In the genomic region with DNA sequence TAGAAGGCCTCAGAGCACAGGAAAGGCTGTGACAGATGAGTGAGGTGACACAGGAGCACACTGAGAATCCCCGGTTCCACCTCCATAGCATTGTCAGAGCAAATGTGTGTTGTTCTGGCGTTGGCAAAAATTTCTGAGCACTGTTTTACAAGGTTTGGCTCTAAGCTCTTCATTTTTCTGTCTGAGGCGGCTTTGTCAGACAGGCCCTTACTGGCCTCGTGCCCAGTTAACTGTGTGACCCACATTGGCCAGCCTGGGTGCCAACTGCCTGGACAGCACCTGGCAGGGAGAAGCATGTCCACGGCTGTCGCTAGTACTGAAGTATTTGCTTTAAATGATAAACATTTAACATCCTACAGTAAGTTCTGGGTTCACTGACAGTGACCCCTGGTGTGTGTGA, we compare ENCODE assay signal across 10 mouse cellular contexts. TPM values are rescaled to one million over a fixed set of nuclear protein-coding genes. Genes with fewer than 3 reads are reported as not detected.
DNase-seq lines count a peak whose midpoint lies in the region; ATAC-seq lines count a peak whose summit lies in the region.
"Had no signal": no experiment of that assay in that cellular context is flagged by ENCODE, and none has a peak within 500 bp of the region (broad histone marks: within the 10 kb centered on the region; RNA-seq: fewer than 3 reads in every experiment).

No protein-coding gene starts in this region.

- ATAC-seq in hindbrain, embryonic 15.5 days (ENCODE audit: low FRiP score, low read depth) = no peak
- no peak for ATAC-seq in hindbrain, embryonic 12.5 days (ENCODE audit: low FRiP score)
- ATAC-seq in CD4-positive, CD25-positive, alpha-beta regulatory T cell, adult 4 months = peak; percentile 42
- no peak for ATAC-seq in intestine, embryonic 16.5 days

- peaks cover 44% of the 10 kb centered on the region for H3K4me1 ChIP-seq in hindbrain, embryonic 15.5 days (replicated peaks)
- peaks cover 6% of the 10 kb centered on the region for H3K4me1 ChIP-seq in hindbrain, embryonic 12.5 days
- peaks cover 14% of the 10 kb centered on the region for H3K4me1 ChIP-seq in intestine, embryonic 16.5 days (ENCODE audit: control insufficient read depth, insufficient read depth, low read length)

- intact Hi-C loops in heart, postnatal 36 days (cut with DNase I) = no loop called here

- DNase-seq in cerebellum, adult 11 months = peak; percentile 85
- peak; percentile 48 to 61 for DNase-seq in heart, postnatal 36 days
- peak; percentile 51 for DNase-seq in right cerebral cortex, postnatal 4 days
- DNase-seq in layer of hippocampus, adult 9-10 months (ENCODE audit: low spot score) = no peak

- 46% methylated on average over 6 of the region's 6 CpGs for WGBS in hindbrain, embryonic 15.5 days
- 92% methylated on average over 6 of the region's 6 CpGs for WGBS in hindbrain, embryonic 12.5 days
- 61% methylated on average over 6 of the region's 6 CpGs for WGBS in intestine, embryonic 16.5 days

- no peak overlapping the region for H3K4me2 ChIP-seq in hindbrain, embryonic 15.5 days
- H3K4me2 ChIP-seq in hindbrain, embryonic 12.5 days (replicated peaks) = no peak overlapping the region
- H3K4me2 ChIP-seq in intestine, embryonic 16.5 days (ENCODE audit: low read depth, low read length) = no peak overlapping the region
- H3K4me2 ChIP-seq: embryonic facial prominence, embryonic 12.5 days; limb, embryonic 12.5 days had no signal

- H3K9me3 ChIP-seq in hindbrain, embryonic 15.5 days = no peaks in the 10 kb centered on the region
- no peaks in the 10 kb centered on the region for H3K9me3 ChIP-seq in hindbrain, embryonic 12.5 days (replicated peaks)
- H3K9me3 ChIP-seq in intestine, embryonic 16.5 days (ENCODE audit: control insufficient read depth, low read length) = no peaks in the 10 kb centered on the region
- H3K9me3 ChIP-seq: embryonic facial prominence, embryonic 12.5 days; limb, embryonic 12.5 days had no signal

- no peaks in the 10 kb centered on the region for H3K27me3 ChIP-seq in hindbrain, embryonic 15.5 days
- no peaks in the 10 kb centered on the region for H3K27me3 ChIP-seq in hindbrain, embryonic 12.5 days
- no peaks in the 10 kb centered on the region for H3K27me3 ChIP-seq in intestine, embryonic 16.5 days (replicated peaks; ENCODE audit: control insufficient read depth, insufficient read depth, low read length)
- H3K27me3 ChIP-seq: embryonic facial prominence, embryonic 12.5 days; limb, embryonic 12.5 days had no signal

- no peak overlapping the region for H3K9ac ChIP-seq in hindbrain, embryonic 15.5 days
- no peak overlapping the region for H3K9ac ChIP-seq in hindbrain, embryonic 12.5 days
- H3K9ac ChIP-seq in intestine, embryonic 16.5 days (ENCODE audit: low read depth, low read length) = no peak overlapping the region
- H3K9ac ChIP-seq: embryonic facial prominence, embryonic 12.5 days; limb, embryonic 12.5 days had no signal

- no peak overlapping the region for H3K4me3 ChIP-seq in hindbrain, embryonic 15.5 days
- no peak overlapping the region for H3K4me3 ChIP-seq in hindbrain, embryonic 12.5 days
- no peak overlapping the region for H3K4me3 ChIP-seq in intestine, embryonic 16.5 days (ENCODE audit: low read length)
- H3K4me3 ChIP-seq: embryonic facial prominence, embryonic 12.5 days; limb, embryonic 12.5 days had no signal

- H3K27ac ChIP-seq in hindbrain, embryonic 15.5 days (replicated peaks) = peak overlapping the region; percentile 51; the same call in 1 of the 2 replicates
- H3K27ac ChIP-seq in hindbrain, embryonic 12.5 days = no peak overlapping the region
- H3K27ac ChIP-seq in intestine, embryonic 16.5 days (ENCODE audit: low read length) = no peak overlapping the region
- H3K27ac ChIP-seq: embryonic facial prominence, embryonic 12.5 days; limb, embryonic 12.5 days had no signal

- no peaks in the 10 kb centered on the region for H3K36me3 ChIP-seq in hindbrain, embryonic 15.5 days
- H3K36me3 ChIP-seq in hindbrain, embryonic 12.5 days = no peaks in the 10 kb centered on the region
- no peaks in the 10 kb centered on the region for H3K36me3 ChIP-seq in intestine, embryonic 16.5 days (ENCODE audit: control insufficient read depth, insufficient read depth, low read length)
- H3K36me3 ChIP-seq: embryonic facial prominence, embryonic 12.5 days; limb, embryonic 12.5 days had no signal

RNA-seq across cellular contexts. Expression of a gene that starts 35.4 kb away (rescaled TPM):
- polyA plus RNA-seq in hindbrain, embryonic 15.5 days (2015; fragmentation: Nextera tagmentation; extraction: Ambion mirVana) = 17.3 and 21.2 TPM in 2 replicates
- 9.1 and 9.5 TPM in 2 replicates for polyA plus RNA-seq in hindbrain, embryonic 12.5 days (2016; fragmentation: Nextera tagmentation; extraction: Ambion mirVana)
- 10 to 100 TPM; 22.6 to 25.0 TPM for polyA plus RNA-seq in CD4-positive, CD25-positive, alpha-beta regulatory T cell, adult 4 months (2017; shearing (Covaris generic))
- 10 to 100 TPM in 1 of 2 experiments, 1 to 10 TPM in 1; 3.8 to 12.9 TPM for total RNA-seq in heart, postnatal 36 days (2021)
- polyA plus RNA-seq in intestine, embryonic 16.5 days (2015; fragmentation: Nextera tagmentation; extraction: Ambion mirVana) = 8.6 and 8.9 TPM in 2 replicates
